Comparison of ENCODE assay signal across 8 mouse cellular contexts in genomic region chr13:9467216-9467615, GRCm38 (mm10).
DNase-seq lines count a peak whose midpoint lies in the region; ATAC-seq and TF ChIP-seq lines count a peak whose summit lies in the region.

No protein-coding gene starts in this region.

- no peaks in the 10 kb centered on the region for H3K36me3 ChIP-seq in ES-Bruce4 (ENCODE audit: control insufficient read depth, insufficient read depth, low read length, poor library complexity, severe bottlenecking)
- no peaks in the 10 kb centered on the region for H3K36me3 ChIP-seq in forebrain, embryonic 16.5 days (ENCODE audit: control insufficient read depth, insufficient read depth)
- H3K36me3 ChIP-seq in kidney, postnatal 0 days (ENCODE audit: insufficient read depth, low read length), result no peaks in the 10 kb centered on the region
- H3K36me3 ChIP-seq in lung, embryonic 16.5 days (ENCODE audit: control insufficient read depth, insufficient read depth, low read length), result no peaks in the 10 kb centered on the region

- TF ChIP-seq EP300 in ES-Bruce4 (IDR thresholded peaks at IDR 0.05; ENCODE audit: insufficient read depth, low read depth, low read length), result no peak

- intact Hi-C loops in gastrocnemius, adult 2 months (cut with DNase I), result loop anchor here (1.0 kb wide), 1 partner anchor 285 kb away; no protein-coding TSS in a partner anchor

- no peaks in the 10 kb centered on the region for H3K4me1 ChIP-seq in ES-Bruce4 (ENCODE audit: control insufficient read depth, insufficient read depth, low read length)
- no peaks in the 10 kb centered on the region for H3K4me1 ChIP-seq in forebrain, embryonic 16.5 days (replicated peaks; ENCODE audit: control insufficient read depth, insufficient read depth, low read length)
- no peaks in the 10 kb centered on the region for H3K4me1 ChIP-seq in kidney, postnatal 0 days (replicated peaks; ENCODE audit: insufficient read depth, low read length)
- H3K4me1 ChIP-seq in lung, embryonic 16.5 days (replicated peaks; ENCODE audit: control insufficient read depth, insufficient read depth, low read length), result no peaks in the 10 kb centered on the region

- peak; percentile 50 for DNase-seq in gastrocnemius, adult 2 months
- no peak for DNase-seq in gastrocnemius, adult 8-10 months (ENCODE audit: low spot score in 2 of 2)
- peak; percentile 50 for DNase-seq in c-Kit-positive CD71-positive TER-119-negative erythroid progenitor cells, embryonic 14.5 days (ENCODE audit: low read depth)
- DNase-seq in kidney, postnatal 0 days (ENCODE audit: low spot score), result peak; percentile 79
- peak; percentile 16 for DNase-seq in spleen, adult 12 weeks (ENCODE audit: low spot score)

- no peak overlapping the region; the same call in 1 of the 2 replicates for H3K27ac ChIP-seq in gastrocnemius, adult 2 months
- H3K27ac ChIP-seq in ES-Bruce4 (ENCODE audit: insufficient read depth, low read length), result no peak overlapping the region
- no peak overlapping the region for H3K27ac ChIP-seq in forebrain, embryonic 16.5 days (ENCODE audit: low read length)
- H3K27ac ChIP-seq in kidney, postnatal 0 days, result no peak overlapping the region
- no peak overlapping the region for H3K27ac ChIP-seq in lung, embryonic 16.5 days (ENCODE audit: low read length)

- ATAC-seq in forebrain, embryonic 16.5 days, result peak; percentile 65
- no peak for ATAC-seq in kidney, postnatal 0 days (replicated peaks; ENCODE audit: low FRiP score, low read depth)
- peak; percentile 41; the same call in 1 of the 2 replicates for ATAC-seq in lung, embryonic 16.5 days (ENCODE audit: low read depth)

- TF ChIP-seq CTCF in gastrocnemius, adult 2 months (IDR thresholded peaks at IDR 0.05), result peak; percentile 75
- TF ChIP-seq CTCF in ES-Bruce4 (IDR thresholded peaks at IDR 0.05; ENCODE audit: low read depth, low read length), result peak; percentile 0
- TF ChIP-seq CTCF in kidney, postnatal 0 days (IDR thresholded peaks at IDR 0.05; ENCODE audit: low read depth), result peak; percentile 84

- H3K9me3 ChIP-seq in ES-Bruce4 (replicated peaks; ENCODE audit: control insufficient read depth, insufficient read depth, low read length, poor library complexity, severe bottlenecking), result no peaks in the 10 kb centered on the region
- H3K9me3 ChIP-seq in forebrain, embryonic 16.5 days (ENCODE audit: control insufficient read depth, low read length), result no peaks in the 10 kb centered on the region
- H3K9me3 ChIP-seq in kidney, postnatal 0 days (replicated peaks; ENCODE audit: low read length), result no peaks in the 10 kb centered on the region
- H3K9me3 ChIP-seq in lung, embryonic 16.5 days (ENCODE audit: control insufficient read depth, low read length), result no peaks in the 10 kb centered on the region

- H3K9ac ChIP-seq in ES-Bruce4 (ENCODE audit: low read depth, poor library complexity, severe bottlenecking), result no peak overlapping the region
- H3K9ac ChIP-seq in forebrain, embryonic 16.5 days (replicated peaks; ENCODE audit: low read depth, low read length), result no peak overlapping the region
- H3K9ac ChIP-seq in kidney, postnatal 0 days (ENCODE audit: low read depth, low read length), result no peak overlapping the region
- H3K9ac ChIP-seq in lung, embryonic 16.5 days (ENCODE audit: low read length), result no peak overlapping the region

- H3K4me3 ChIP-seq in gastrocnemius, adult 2 months, result no peak overlapping the region
- no peak overlapping the region for H3K4me3 ChIP-seq in ES-Bruce4 (ENCODE audit: low read depth, low read length)
- no peak overlapping the region for H3K4me3 ChIP-seq in forebrain, embryonic 16.5 days (replicated peaks; ENCODE audit: low read length)
- H3K4me3 ChIP-seq in kidney, postnatal 0 days (replicated peaks; ENCODE audit: low read depth, low read length), result no peak overlapping the region
- H3K4me3 ChIP-seq in lung, embryonic 16.5 days (ENCODE audit: low read length), result no peak overlapping the region

- H3K27me3 ChIP-seq in ES-Bruce4 (ENCODE audit: control insufficient read depth, insufficient read depth, low read length, poor library complexity, severe bottlenecking), result no peaks in the 10 kb centered on the region; the same call in 1 of the 2 replicates
- H3K27me3 ChIP-seq in forebrain, embryonic 16.5 days (replicated peaks; ENCODE audit: control insufficient read depth, insufficient read depth, low read length), result no peaks in the 10 kb centered on the region
- no peaks in the 10 kb centered on the region for H3K27me3 ChIP-seq in kidney, postnatal 0 days (ENCODE audit: insufficient read depth, low read length)
- no peaks in the 10 kb centered on the region for H3K27me3 ChIP-seq in lung, embryonic 16.5 days (ENCODE audit: control insufficient read depth, insufficient read depth, low read depth, low read length)

- no peak overlapping the region for H3K4me2 ChIP-seq in forebrain, embryonic 16.5 days (ENCODE audit: low read length)
- no peak overlapping the region for H3K4me2 ChIP-seq in kidney, postnatal 0 days (ENCODE audit: low read length)
- H3K4me2 ChIP-seq in lung, embryonic 16.5 days (ENCODE audit: low read depth, low read length), result no peak overlapping the region

- 45% methylated on average over 1 of the region's 1 CpGs for WGBS in forebrain, embryonic 16.5 days
- 29% methylated on average over 1 of the region's 1 CpGs for WGBS in kidney, postnatal 0 days
- 26% methylated on average over 1 of the region's 1 CpGs for WGBS in lung, embryonic 16.5 days

- no peak for TF ChIP-seq POLR2A in ES-Bruce4 (IDR thresholded peaks at IDR 0.05; ENCODE audit: insufficient read depth, low read length)

Comparison
In these comparisons a context has a peak if more than half of its experiments do, and no peak if none do; other contexts are left out.
1. DNase-seq: peak in gastrocnemius, adult 2 months (single experiment), c-Kit-positive CD71-positive TER-119-negative erythroid progenitor cells, embryonic 14.5 days (single experiment), kidney, postnatal 0 days (single experiment) and spleen, adult 12 weeks (single experiment); none in gastrocnemius, adult 8-10 months (0 of 2).
2. CTCF ChIP-seq: peak in every context shown above with its lines; median percentile 84 in kidney, postnatal 0 days; 75 in gastrocnemius, adult 2 months; 0 in ES-Bruce4.